Mouse (Mus musculus) spleen, adult 2 months (tissue): ENCODE data around the gene S100a14. TPM values are rescaled to one million over a fixed set of nuclear protein-coding genes. Genes with fewer than 3 reads are reported as not detected.

Experiments used
- DNase-seq, 2 experiments: peaks; one replicate each; pipeline versions ENCODE4 v3.0.0 to v3.0.0-alpha.2; 2012 to 2021; ENCODE audit warnings: low spot score in 2 of 2, low read depth in 1 of 2
- H3K27ac ChIP-seq: fragments of 200-500 bp; 2 replicates; pipeline ENCODE4 v1.5.1; 2012; ENCODE audit warnings: low read length, inconsistent platforms; ENCODE audit not compliant: insufficient read depth
- H3K27me3 ChIP-seq: fragments of 200-500 bp; 2 replicates; pipeline ENCODE4 v1.6.1; 2012; ENCODE audit warnings: mild to moderate bottlenecking, moderate library complexity, low read length, inconsistent platforms; ENCODE audit not compliant: control insufficient read depth, insufficient read depth
- H3K36me3 ChIP-seq: fragments of 200-500 bp; 2 replicates; pipeline ENCODE4 v1.6.1; 2012; ENCODE audit warnings: mild to moderate bottlenecking, low read length, inconsistent platforms; ENCODE audit not compliant: control insufficient read depth, insufficient read depth
- H3K4me1 ChIP-seq: fragments of 200-500 bp; 2 replicates; pipeline ENCODE4 v1.6.1; 2011; ENCODE audit warnings: inconsistent platforms; ENCODE audit not compliant: control insufficient read depth, insufficient read depth, insufficient read length
- H3K4me3 ChIP-seq: fragments of 200-500 bp; 2 replicates; pipeline ENCODE4 v1.5.1; 2011; ENCODE audit warnings: mild to moderate bottlenecking, inconsistent platforms; ENCODE audit not compliant: insufficient read depth, insufficient read length; ENCODE audit errors: extremely low read depth
- CTCF ChIP-seq: fragments of 200-500 bp; IDR thresholded peaks from 2 replicates; pipeline ENCODE4 v1.5.1; 2011; ENCODE audit warnings: mild to moderate bottlenecking, inconsistent platforms; ENCODE audit not compliant: insufficient read depth, insufficient read length, insufficient replicate concordance; ENCODE audit errors: extremely low read depth
- POLR2A ChIP-seq: fragments of 200-500 bp; IDR thresholded peaks from 2 replicates; pipeline ENCODE4 v1.6.1; 2011; ENCODE audit warnings: low read depth, low read length, inconsistent platforms
- WGBS: fragments of 180-500 bp; shearing (Covaris S2); methylation state at CpG from one replicate; pipeline ENCODE4 v1.1.7; 2018; 5-methylcytosine and 5-hydroxymethylcytosine counted together
- polyA plus RNA-seq: library from polyadenylated mRNA; depleted of rRNA; stranded (reverse); fragments of >200 nt; gene quantifications from 2 replicates; pipeline ENCODE4 v1.2.3, GENCODE M21; 2012; rRNA removed

Gene S100a14
- polyA plus RNA-seq, 1 experiment: 0.06 TPM

DNA sequence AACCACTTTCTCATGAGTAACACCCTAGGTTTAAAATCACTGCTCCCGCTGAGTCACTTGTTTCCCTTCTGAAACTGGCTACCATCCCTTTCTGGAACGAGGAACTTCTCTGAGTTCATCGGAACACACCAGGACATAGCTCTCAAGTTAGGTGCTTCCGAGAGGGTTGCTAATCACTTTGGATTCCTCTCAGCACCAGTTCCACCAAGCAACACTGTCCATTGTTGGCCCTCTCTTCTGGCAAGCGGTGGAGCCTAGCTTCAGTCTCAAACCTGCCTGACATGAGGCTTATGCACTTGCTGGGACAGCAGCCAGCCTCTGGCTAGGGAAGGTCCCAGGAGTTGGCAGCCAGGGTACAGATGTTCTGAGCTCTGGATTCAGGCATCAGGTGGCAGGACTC is 48.0 kb downstream of the S100a14 start:
- no peak overlapping the region for H3K4me3 ChIP-seq
- no peak overlapping the region for H3K27ac ChIP-seq
- H3K36me3 ChIP-seq: no peaks in the 10 kb centered on the region
- 85% methylated on average over 5 of the region's 5 CpGs for whole genome bisulfite sequencing
- no peaks in the 10 kb centered on the region for H3K4me1 ChIP-seq
- DNase-seq: no peak
- H3K27me3 ChIP-seq: no peaks in the 10 kb centered on the region
- no peak for TF ChIP-seq POLR2A
- TF ChIP-seq CTCF: no peak

GRCm38 (mm10) chr3:90575320-90575719 is 48.7 kb downstream of the S100a14 start:
- Histone ChIP-seq H3K4me1 (no peaks in the 10 kb centered on the region), H3K4me3 (no peak overlapping the region), H3K36me3 (no peaks in the 10 kb centered on the region), H3K27ac (no peak overlapping the region), H3K27me3 (no peaks in the 10 kb centered on the region)
- WGBS: 72% methylated on average over 3 of the region's 3 CpGs
- no peak for DNase-seq
- no peak for TF ChIP-seq POLR2A
- no peak for TF ChIP-seq CTCF

DNA sequence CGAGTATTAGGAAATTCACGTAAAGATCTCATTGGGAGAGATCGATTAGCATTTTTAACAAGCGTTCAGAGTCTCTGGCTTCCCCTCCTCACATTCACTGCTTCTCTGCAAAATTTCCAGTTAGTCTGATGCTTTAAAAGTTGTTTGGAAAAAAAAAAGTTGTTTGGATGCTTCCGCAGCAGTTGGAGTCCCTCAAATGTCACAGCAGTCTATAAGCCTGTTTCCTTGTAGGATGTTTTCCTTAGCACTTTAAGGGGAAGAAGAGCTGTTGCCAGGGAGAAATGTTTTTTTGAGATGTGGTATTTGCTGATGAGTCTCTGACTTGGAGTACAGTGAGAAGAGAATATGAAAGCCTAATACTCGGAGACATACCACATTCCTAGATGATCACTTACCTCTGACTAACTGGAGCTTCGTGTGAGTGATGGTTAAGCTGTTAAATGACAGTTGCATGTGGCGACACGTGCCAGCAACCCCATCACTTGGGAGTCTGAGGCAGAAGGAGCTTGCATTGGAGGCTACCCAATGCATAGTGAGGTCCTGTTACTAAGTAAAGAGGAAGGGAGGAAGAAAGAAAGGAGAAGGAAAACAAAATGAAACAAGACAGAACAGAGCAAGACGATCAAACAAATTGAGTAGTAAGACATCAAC is 49.8 kb downstream of the S100a14 start:
- 83% methylated on average over 10 of the region's 10 CpGs for WGBS
- no peaks in the 10 kb centered on the region for H3K36me3 ChIP-seq
- H3K4me1 ChIP-seq: no peaks in the 10 kb centered on the region
- TF ChIP-seq POLR2A (no peak), CTCF (no peak)
- no peaks in the 10 kb centered on the region for H3K27me3 ChIP-seq
- H3K27ac ChIP-seq: no peak overlapping the region
- no peak overlapping the region for H3K4me3 ChIP-seq
- DNase-seq: no peak

Other genes with a start within 250 kb of the S100a14 start
- 24.2 and 26.9 TPM in 2 replicates for gene Gatad2b, start 233.7 kb upstream of the S100a14 start, polyA plus RNA-seq
- gene Slc27a3, start 136.9 kb upstream of the S100a14 start, polyA plus RNA-seq: 10.4 and 11.2 TPM in 2 replicates
- 19.7 and 21.1 TPM in 2 replicates for gene Ints3, start 93.2 kb upstream of the S100a14 start, polyA plus RNA-seq
- gene Npr1, start 61.0 kb upstream of the S100a14 start, polyA plus RNA-seq: 15.4 and 16.1 TPM in 2 replicates
- gene Ilf2, start 50.7 kb upstream of the S100a14 start, polyA plus RNA-seq: 12.3 and 12.6 TPM in 2 replicates
- gene Snapin, start 35.8 kb upstream of the S100a14 start, polyA plus RNA-seq: 12.4 and 13.2 TPM in 2 replicates
- 32.9 and 34.0 TPM in 2 replicates for gene Chtop, start 17.4 kb upstream of the S100a14 start, polyA plus RNA-seq
- 15.9 and 28.8 TPM in 2 replicates for gene S100a1, start 12.5 kb upstream of the S100a14 start, polyA plus RNA-seq
- gene S100a13, start 12.4 kb upstream of the S100a14 start, polyA plus RNA-seq: 27.0 and 30.0 TPM in 2 replicates
- gene S100a16, start 10.4 kb downstream of the S100a14 start, polyA plus RNA-seq: 15.9 and 18.7 TPM in 2 replicates
- gene S100a3, start 33.7 kb downstream of the S100a14 start, polyA plus RNA-seq: 0.46 and 0.55 TPM in 2 replicates
- gene S100a2, start 63.4 kb downstream of the S100a14 start, polyA plus RNA-seq: not detected in 2 replicates
- not detected in 2 replicates for gene Gm42674, start 75.0 kb downstream of the S100a14 start, polyA plus RNA-seq
- 43.5 and 68.3 TPM in 2 replicates for gene S100a4, start 76.9 kb downstream of the S100a14 start, polyA plus RNA-seq
- gene S100a5, start 81.7 kb downstream of the S100a14 start, polyA plus RNA-seq: not detected in 2 replicates
- gene S100a6, start 86.0 kb downstream of the S100a14 start, polyA plus RNA-seq: 90.6 and 121 TPM in 2 replicates
- 0.07 and 0.08 TPM in 2 replicates for gene S100a7a, start 127.2 kb downstream of the S100a14 start, polyA plus RNA-seq
- 29.8 and 32.1 TPM in 2 replicates for gene S100a8, start 142.1 kb downstream of the S100a14 start, polyA plus RNA-seq
- gene S100a9, start 168.9 kb downstream of the S100a14 start, polyA plus RNA-seq: 54.1 and 64.8 TPM in 2 replicates
- gene Pglyrp4, start 200.1 kb downstream of the S100a14 start, polyA plus RNA-seq: 0.08 and 0.09 TPM in 2 replicates